Mouse (Mus musculus): ENCODE results near the gene Babam2.
A peak's percentile ranks its signal among the peaks of the same experiment; 100 is the strongest.

Babam2 gene

GRCm38 (mm10) chr5:31892631-31893030 lies 195.1 kb downstream of the Babam2 start:
- no peak for DNase-seq

- no peak for DNase-seq
Observed at GRCm38 (mm10) chr5:31899901-31900300, 202.4 kb downstream of the Babam2 start.

GRCm38 (mm10) chr5:31902144-31902543 lies 204.7 kb downstream of the Babam2 start:
- DNase-seq: no peak

- no peak for DNase-seq
Observed at GRCm38 (mm10) chr5:31902891-31903290, 205.4 kb downstream of the Babam2 start.

- DNase-seq: no peak
Observed at GRCm38 (mm10) chr5:31904968-31905683, 207.6 kb downstream of the Babam2 start.

- peak; percentile 29 for DNase-seq
Observed at GRCm38 (mm10) chr5:31905808-31906207, 208.3 kb downstream of the Babam2 start.

GRCm38 (mm10) chr5:31906286-31906951 lies 208.9 kb downstream of the Babam2 start:
- no peak for DNase-seq

GRCm38 (mm10) chr5:31907959-31908358 lies 210.5 kb downstream of the Babam2 start:
- DNase-seq: peak; percentile 29

GRCm38 (mm10) chr5:31908818-31909217 lies 211.3 kb downstream of the Babam2 start:
- DNase-seq: no peak

- DNase-seq: no peak
Observed at GRCm38 (mm10) chr5:31916241-31916640, 218.8 kb downstream of the Babam2 start.

GRCm38 (mm10) chr5:31918566-31918965 lies 221.1 kb downstream of the Babam2 start:
- peak; percentile 15 for DNase-seq

GRCm38 (mm10) chr5:31920129-31920528 lies 222.6 kb downstream of the Babam2 start:
- DNase-seq: no peak

GRCm38 (mm10) chr5:31920890-31921289 lies 223.4 kb downstream of the Babam2 start:
- peak; percentile 48 for DNase-seq

GRCm38 (mm10) chr5:31924075-31924474 lies 226.6 kb downstream of the Babam2 start:
- no peak for DNase-seq

GRCm38 (mm10) chr5:31926551-31926950 lies 229.1 kb downstream of the Babam2 start:
- DNase-seq: peak; percentile 67

GRCm38 (mm10) chr5:31929007-31929406 lies 231.5 kb downstream of the Babam2 start:
- DNase-seq: peak; percentile 28

GRCm38 (mm10) chr5:31931127-31931625 lies 233.7 kb downstream of the Babam2 start:
- DNase-seq: no peak

- peak; percentile 56 for DNase-seq
Observed at GRCm38 (mm10) chr5:31931637-31932036, 234.2 kb downstream of the Babam2 start.

- no peak for DNase-seq
Observed at GRCm38 (mm10) chr5:31933296-31933695, 235.8 kb downstream of the Babam2 start.

GRCm38 (mm10) chr5:31934397-31934796 lies 236.9 kb downstream of the Babam2 start:
- no peak for DNase-seq

- no peak for DNase-seq
Observed at GRCm38 (mm10) chr5:31935936-31936335, 238.5 kb downstream of the Babam2 start.

GRCm38 (mm10) chr5:31936523-31936922 lies 239.0 kb downstream of the Babam2 start:
- no peak for DNase-seq

GRCm38 (mm10) chr5:31940876-31941275 lies 243.4 kb downstream of the Babam2 start:
- DNase-seq: no peak

GRCm38 (mm10) chr5:31947185-31947584 lies 249.7 kb downstream of the Babam2 start:
- DNase-seq: no peak

Data from lung, postnatal 36 days (tissue).